Mouse (Mus musculus) stomach, embryonic 14.5 days (tissue): ENCODE measurements around the gene Gpr156. TPM values are rescaled to one million over a fixed set of nuclear protein-coding genes. Genes with fewer than 3 reads are reported as not detected.
"Not testable (repeated sequence)": the region's sequence is repeated elsewhere in the genome, so short reads cannot be mapped to it uniquely, and the experiment has no call there.

ENCODE experiments used
- ATAC-seq: fragments of 200-750 bp; cut with Nextera tagmentation; 2 replicates; pipeline ENCODE4 v1.8.0; 2017; ENCODE audit warnings: low read depth, moderate TSS enrichment; ENCODE audit not compliant: insufficient number of reproducible peaks, insufficient read depth, low FRiP score
- H3K27ac ChIP-seq: fragments of 300-500 bp; sonication (generic); 2 replicates; pipeline ENCODE4 v1.5.1; 2014; ENCODE audit warnings: mild to moderate bottlenecking, low read length, moderate library complexity, mixed read lengths
- H3K27me3 ChIP-seq: fragments of 300-500 bp; sonication (generic); 2 replicates; pipeline ENCODE4 v1.6.1; 2014; ENCODE audit warnings: low read length, control low read depth, mixed read lengths; ENCODE audit not compliant: control insufficient read depth, insufficient read depth
- H3K36me3 ChIP-seq: fragments of 300-500 bp; sonication (generic); 2 replicates; pipeline ENCODE4 v1.6.1; 2014; ENCODE audit warnings: mild to moderate bottlenecking, control low read depth, low read length, moderate library complexity, mixed read lengths; ENCODE audit not compliant: control insufficient read depth, insufficient read depth
- H3K4me1 ChIP-seq: fragments of 300-500 bp; sonication (generic); 2 replicates; pipeline ENCODE4 v1.6.1; 2014; ENCODE audit warnings: low read length, control low read depth, mixed read lengths; ENCODE audit not compliant: control insufficient read depth, insufficient read depth
- H3K4me2 ChIP-seq: fragments of 300-500 bp; sonication (generic); replicated peaks from 2 replicates; pipeline ENCODE4 v1.6.1; 2014; ENCODE audit warnings: low read depth, low read length, control low read depth
- H3K4me3 ChIP-seq: fragments of 300-500 bp; sonication (generic); 2 replicates; pipeline ENCODE4 v1.5.1; 2014; ENCODE audit warnings: low read depth, low read length, control low read depth
- H3K9ac ChIP-seq: fragments of 300-500 bp; sonication (generic); replicated peaks from 2 replicates; pipeline ENCODE4 v1.6.1; 2014; ENCODE audit warnings: low read depth, mild to moderate bottlenecking, control low read depth, low read length, moderate library complexity, mixed read lengths
- H3K9me3 ChIP-seq: fragments of 300-500 bp; sonication (generic); 2 replicates; pipeline ENCODE4 v1.6.1; 2016; ENCODE audit warnings: low read depth, low read length, control low read depth; ENCODE audit not compliant: control insufficient read depth
- WGBS: fragments of 180-500 bp; shearing (Covaris S2); extraction: QIAGEN DNeasy Blood & Tissue Kit; methylation state at CpG from one replicate; pipeline ENCODE4 v1.1.7; 2014; 5-methylcytosine and 5-hydroxymethylcytosine counted together
- polyA plus RNA-seq: library from polyadenylated mRNA; unstranded; fragments of >200 nt; fragmentation: Nextera tagmentation; extraction: Ambion mirVana; gene quantifications from 2 replicates; pipeline ENCODE4 v1.2.1, GENCODE M21; 2014

Gene Gpr156
- polyA plus RNA-seq, 1 experiment from 2014 or later, result 0.39 TPM

- H3K9me3 ChIP-seq, result no peaks in the 10 kb centered on the region
- H3K36me3 ChIP-seq, result no peaks in the 10 kb centered on the region
- ATAC-seq, result no peak
- H3K4me1 ChIP-seq, result no peaks in the 10 kb centered on the region
- no peak overlapping the region for H3K27ac ChIP-seq
- no peak overlapping the region for H3K9ac ChIP-seq
- no peak overlapping the region for H3K4me3 ChIP-seq
- H3K27me3 ChIP-seq, result no peaks in the 10 kb centered on the region
- no peak overlapping the region for H3K4me2 ChIP-seq
- 86% methylated on average over 5 of the region's 5 CpGs for WGBS
These were observed 116.8 kb downstream of the Gpr156 start for GRCm38 (mm10) chr16:38033071-38033470.

- not testable (repeated sequence) for H3K4me2 ChIP-seq, H3K27ac ChIP-seq, H3K4me3 ChIP-seq, H3K36me3 ChIP-seq, H3K27me3 ChIP-seq, H3K9me3 ChIP-seq, ATAC-seq, H3K9ac ChIP-seq, H3K4me1 ChIP-seq
- 83% methylated on average over 4 of the region's 4 CpGs for WGBS
These were observed 121.8 kb downstream of the Gpr156 start for GRCm38 (mm10) chr16:38038101-38038500.

- no peak for ATAC-seq
- no peaks in the 10 kb centered on the region for H3K36me3 ChIP-seq
- no peaks in the 10 kb centered on the region for H3K9me3 ChIP-seq
- no peak overlapping the region for H3K9ac ChIP-seq
- WGBS, result 82% methylated on average over 1 of the region's 1 CpGs
- no peak overlapping the region for H3K4me2 ChIP-seq
- H3K4me3 ChIP-seq, result no peak overlapping the region
- no peak overlapping the region for H3K27ac ChIP-seq
- no peaks in the 10 kb centered on the region for H3K4me1 ChIP-seq
- no peaks in the 10 kb centered on the region for H3K27me3 ChIP-seq
These were observed 125.9 kb downstream of the Gpr156 start for GRCm38 (mm10) chr16:38042160-38042559.

GRCm38 (mm10) chr16:38044551-38044950 is 128.3 kb downstream of the Gpr156 start:
- 78% methylated on average over 5 of the region's 5 CpGs for WGBS
- no peaks in the 10 kb centered on the region for H3K36me3 ChIP-seq
- H3K9me3 ChIP-seq, result no peaks in the 10 kb centered on the region
- no peaks in the 10 kb centered on the region for H3K27me3 ChIP-seq
- H3K4me1 ChIP-seq, result no peaks in the 10 kb centered on the region
- no peak overlapping the region for H3K4me2 ChIP-seq
- H3K27ac ChIP-seq, result no peak overlapping the region
- no peak overlapping the region for H3K4me3 ChIP-seq
- no peak overlapping the region for H3K9ac ChIP-seq
- ATAC-seq, result no peak

GRCm38 (mm10) chr16:38047781-38048558 is 131.7 kb downstream of the Gpr156 start:
- 43% methylated on average over 23 of the region's 23 CpGs for WGBS
- Histone ChIP-seq H3K4me1 (no peaks in the 10 kb centered on the region), H3K4me3 (no peak overlapping the region), H3K27me3 (no peaks in the 10 kb centered on the region), H3K4me2 (peak overlapping the region; percentile 1; the same call in 1 of the 2 replicates), H3K27ac (no peak overlapping the region), H3K9me3 (no peaks in the 10 kb centered on the region), H3K9ac (no peak overlapping the region), H3K36me3 (no peaks in the 10 kb centered on the region)
- no peak for ATAC-seq

Other genes with a start within 250 kb of the Gpr156 start
- 519 and 542 TPM in 2 replicates for gene Fstl1, start 139.6 kb upstream of the Gpr156 start, polyA plus RNA-seq
- not detected in 2 replicates for gene Gm36028, start 55.4 kb upstream of the Gpr156 start, polyA plus RNA-seq
- gene Lrrc58, start 48.1 kb upstream of the Gpr156 start, polyA plus RNA-seq, result 61.2 and 64.2 TPM in 2 replicates
- 80.0 and 81.2 TPM in 2 replicates for gene Gsk3b, start 172.5 kb downstream of the Gpr156 start, polyA plus RNA-seq